Mouse (Mus musculus): ENCODE measurements at regions not wholly inside any gene's neighbourhood (a gene's known extent, or its start where the extent isn't known, plus 50 kb on each side); places are given as distances from the start of the nearest gene placed in this dataset.
"Not testable (repeated sequence)": the region's sequence is repeated elsewhere in the genome, so short reads cannot be mapped to it uniquely, and the experiment has no call there.

- in situ Hi-C loops (cut with MboI, MseI): loop anchor here (5.0 to 25.0 kb wide), 4 partner anchors 36 to 711 kb away; no protein-coding TSS in a partner anchor
Observed at GRCm38 (mm10) chr8:19976461-19976860, 73.3 kb downstream of the Gm31371 start.

GRCm38 (mm10) chr8:19979536-19980345 lies 76.5 kb downstream of the Gm31371 start:
- in situ Hi-C loops (cut with MboI, MseI): loop anchor here (5.0 to 25.0 kb wide), 4 partner anchors 33 to 708 kb away; no protein-coding TSS in a partner anchor

- in situ Hi-C loops (cut with MboI, MseI): loop anchor here (25.0 kb wide), 2 partner anchors 407 to 707 kb away; no protein-coding TSS in a partner anchor
Observed at GRCm38 (mm10) chr8:19980346-19980726, 77.1 kb downstream of the Gm31371 start.

- in situ Hi-C loops (cut with MboI, MseI): not testable (repeated sequence)
Observed at GRCm38 (mm10) chr8:20008106-20008505, 104.9 kb downstream of the Gm31371 start.

- in situ Hi-C loops (cut with MboI, MseI): loop anchor here (5.0 kb wide), 1 partner anchor 34 kb away; no protein-coding TSS in a partner anchor
Observed at GRCm38 (mm10) chr8:20010947-20011346, 107.8 kb downstream of the Gm31371 start.

- in situ Hi-C loops (cut with MboI, MseI): loop anchor here (5.0 kb wide), 1 partner anchor 36 kb away; no protein-coding TSS in a partner anchor
Observed at GRCm38 (mm10) chr8:20013278-20013677, 110.1 kb downstream of the Gm31371 start.

- in situ Hi-C loops (cut with MboI, MseI): loop anchor here (5.0 kb wide), 2 partner anchors 37 to 243 kb away; no protein-coding TSS in a partner anchor
Observed at GRCm38 (mm10) chr8:20014451-20015130, 111.4 kb downstream of the Gm31371 start.

GRCm38 (mm10) chr8:20015411-20016081 lies 112.4 kb downstream of the Gm31371 start:
- in situ Hi-C loops (cut with MboI, MseI): loop anchor here (5.0 kb wide), 1 partner anchor 242 kb away; no protein-coding TSS in a partner anchor

- in situ Hi-C loops (cut with MboI, MseI): loop anchor here (5.0 kb wide), 1 partner anchor 241 kb away; no protein-coding TSS in a partner anchor
Observed at GRCm38 (mm10) chr8:20016082-20016840, 113.1 kb downstream of the Gm31371 start.

GRCm38 (mm10) chr8:20025521-20025920 lies 122.3 kb downstream of the Gm31371 start:
- in situ Hi-C loops (cut with MboI, MseI): loop anchor here (10.0 kb wide), 1 partner anchor 789 kb away; no protein-coding TSS in a partner anchor

GRCm38 (mm10) chr8:20027956-20028355 lies 124.8 kb downstream of the Gm31371 start:
- in situ Hi-C loops (cut with MboI, MseI): loop anchor here (10.0 kb wide), 1 partner anchor 787 kb away; no protein-coding TSS in a partner anchor

GRCm38 (mm10) chr8:20030131-20030530 lies 126.9 kb downstream of the Gm31371 start:
- in situ Hi-C loops (cut with MboI, MseI): not testable (repeated sequence)

GRCm38 (mm10) chr8:20057626-20058025 lies 154.4 kb downstream of the Gm31371 start:
- in situ Hi-C loops (cut with MboI, MseI): not testable (repeated sequence)

- in situ Hi-C loops (cut with MboI, MseI): loop anchor here (5.0 to 10.0 kb wide), 3 partner anchors 153 to 599 kb away; no protein-coding TSS in a partner anchor
Observed at GRCm38 (mm10) chr8:20098121-20098520, 194.9 kb downstream of the Gm31371 start.

GRCm38 (mm10) chr8:20100241-20100640 lies 197.0 kb downstream of the Gm31371 start:
- in situ Hi-C loops (cut with MboI, MseI): loop anchor here (5.0 to 10.0 kb wide), 3 partner anchors 135 to 432 kb away; no protein-coding TSS in a partner anchor

GRCm38 (mm10) chr8:20102374-20102773 lies 199.2 kb downstream of the Gm31371 start:
- in situ Hi-C loops (cut with MboI, MseI): loop anchor here (5.0 to 10.0 kb wide), 3 partner anchors 138 to 430 kb away; no protein-coding TSS in a partner anchor

- in situ Hi-C loops (cut with MboI, MseI): loop anchor here (5.0 to 10.0 kb wide), 2 partner anchors 142 to 340 kb away; no protein-coding TSS in a partner anchor
Observed at GRCm38 (mm10) chr8:20107154-20107553, 204.0 kb downstream of the Gm31371 start.

GRCm38 (mm10) chr8:20116785-20117184 lies 213.6 kb downstream of the Gm31371 start:
- in situ Hi-C loops (cut with MboI, MseI): not testable (repeated sequence)

GRCm38 (mm10) chr8:20119581-20119980 lies 216.4 kb downstream of the Gm31371 start:
- in situ Hi-C loops (cut with MboI, MseI): not testable (repeated sequence)

- in situ Hi-C loops (cut with MboI, MseI): loop anchor here (5.0 kb wide), 4 partner anchors 177 to 427 kb away; no protein-coding TSS in a partner anchor
Observed at GRCm38 (mm10) chr8:20120186-20120585, 217.0 kb downstream of the Gm31371 start.
